In genomic region chr6:53469703-53470102, GRCm38 (mm10) we compare ENCODE assay signal across 26 mouse cellular contexts.
DNase-seq lines count a peak whose midpoint lies in the region; ATAC-seq lines count a peak whose summit lies in the region.
"Had no signal": no experiment of that assay in that cellular context is flagged by ENCODE, and none has a peak within 500 bp of the region (broad histone marks: within the 10 kb centered on the region; RNA-seq: fewer than 3 reads in every experiment).

No protein-coding gene starts in this region.

- H3K4me1 ChIP-seq in lung, embryonic 15.5 days, result peaks cover 18% of the 10 kb centered on the region
- H3K4me1 ChIP-seq in limb, embryonic 10.5 days, result peaks cover 38% of the 10 kb centered on the region
- peaks cover 19% of the 10 kb centered on the region; the same call in 1 of the 2 replicates for H3K4me1 ChIP-seq in stomach, embryonic 14.5 days (ENCODE audit: control insufficient read depth, insufficient read depth, low read length)
- H3K4me1 ChIP-seq: forebrain, embryonic 12.5 days; hindbrain, embryonic 15.5 days; liver, embryonic 15.5 days; midbrain, embryonic 15.5 days; neural tube, embryonic 12.5 days had no signal

- 0 out of 2 replicates have a peak overlapping the region, but pooled peaks have one; percentile 37 for H3K27ac ChIP-seq in lung, embryonic 15.5 days
- peak overlapping the region; percentile 77 for H3K27ac ChIP-seq in limb, embryonic 10.5 days
- H3K27ac ChIP-seq in stomach, embryonic 14.5 days (ENCODE audit: low read length), result no peak overlapping the region
- H3K27ac ChIP-seq: forebrain, embryonic 12.5 days; hindbrain, embryonic 15.5 days; left cerebral cortex, adult 2 months; liver, embryonic 15.5 days; macrophage; midbrain, embryonic 15.5 days; neural tube, embryonic 12.5 days had no signal

- no peaks in the 10 kb centered on the region for H3K9me3 ChIP-seq in lung, embryonic 15.5 days
- H3K9me3 ChIP-seq in limb, embryonic 10.5 days (replicated peaks), result no peaks in the 10 kb centered on the region
- H3K9me3 ChIP-seq in stomach, embryonic 14.5 days (ENCODE audit: control insufficient read depth, low read depth, low read length), result no peaks in the 10 kb centered on the region
- H3K9me3 ChIP-seq: forebrain, embryonic 12.5 days; hindbrain, embryonic 15.5 days; liver, embryonic 15.5 days; midbrain, embryonic 15.5 days; neural tube, embryonic 12.5 days had no signal

- intact Hi-C loops in left cerebral cortex, postnatal 10 days (cut with DNase I), result no loop called here

- no peak overlapping the region for H3K4me3 ChIP-seq in lung, embryonic 15.5 days
- H3K4me3 ChIP-seq in limb, embryonic 10.5 days, result no peak overlapping the region
- no peak overlapping the region for H3K4me3 ChIP-seq in stomach, embryonic 14.5 days (ENCODE audit: low read depth, low read length)
- H3K4me3 ChIP-seq: erythroblast, embryonic 14.5 days; forebrain, embryonic 12.5 days; hindbrain, embryonic 15.5 days; left cerebral cortex, adult 2 months; liver, embryonic 15.5 days; midbrain, embryonic 15.5 days; neural tube, embryonic 12.5 days had no signal

- no peak for DNase-seq in lung, postnatal 14 days
- DNase-seq in limb, embryonic 10.5 days (ENCODE audit: low spot score), result no peak
- DNase-seq in thymus, postnatal 10 days (ENCODE audit: low spot score in 2 of 2), result no peak
- DNase-seq in left cerebral cortex, postnatal 10 days (ENCODE audit: extremely low spot score in 1 of 2, low spot score in 2 of 2), result no peak
- no peak for DNase-seq in retina, embryonic 14.5 days (ENCODE audit: low spot score)
- DNase-seq: adrenal gland, adult 2 months; B cell, adult 2 months; cerebellum, adult 11 months; cerebellum, postnatal 14 days; layer of hippocampus, adult 9-11 months; liver had no signal

- ATAC-seq in lung, embryonic 15.5 days (ENCODE audit: borderline replicate concordance, extremely low read depth, low FRiP score, low TSS enrichment), result no peak
- ATAC-seq in stomach, embryonic 14.5 days (ENCODE audit: insufficient number of reproducible peaks, insufficient read depth, low FRiP score, low read depth), result peak; percentile 14; the same call in 1 of the 2 replicates
- ATAC-seq: intestine, postnatal 0 days; midbrain, embryonic 15.5 days; Patski had no signal

- no peak overlapping the region for H3K9ac ChIP-seq in lung, embryonic 15.5 days
- no peak overlapping the region for H3K9ac ChIP-seq in stomach, embryonic 14.5 days (replicated peaks; ENCODE audit: low read depth, low read length)
- H3K9ac ChIP-seq: forebrain, embryonic 12.5 days; hindbrain, embryonic 15.5 days; liver, embryonic 15.5 days; midbrain, embryonic 15.5 days; neural tube, embryonic 12.5 days had no signal

- H3K27me3 ChIP-seq in lung, embryonic 15.5 days, result no peaks in the 10 kb centered on the region
- no peaks in the 10 kb centered on the region for H3K27me3 ChIP-seq in limb, embryonic 10.5 days (ENCODE audit: low read depth, poor library complexity, severe bottlenecking)
- H3K27me3 ChIP-seq in stomach, embryonic 14.5 days (ENCODE audit: control insufficient read depth, insufficient read depth, low read length), result no peaks in the 10 kb centered on the region
- H3K27me3 ChIP-seq: CH12.LX; forebrain, embryonic 12.5 days; hindbrain, embryonic 15.5 days; liver, embryonic 15.5 days; midbrain, embryonic 15.5 days; neural tube, embryonic 12.5 days; Patski had no signal

- H3K4me2 ChIP-seq in lung, embryonic 15.5 days, result no peak overlapping the region
- H3K4me2 ChIP-seq in stomach, embryonic 14.5 days (replicated peaks; ENCODE audit: low read depth, low read length), result no peak overlapping the region
- H3K4me2 ChIP-seq: forebrain, embryonic 12.5 days; heart, embryonic 11.5 days; hindbrain, embryonic 15.5 days; liver, embryonic 15.5 days; midbrain, embryonic 15.5 days; neural tube, embryonic 12.5 days had no signal

- no peaks in the 10 kb centered on the region for H3K36me3 ChIP-seq in lung, embryonic 15.5 days
- H3K36me3 ChIP-seq in limb, embryonic 10.5 days, result no peaks in the 10 kb centered on the region
- H3K36me3 ChIP-seq in stomach, embryonic 14.5 days (ENCODE audit: control insufficient read depth, insufficient read depth, low read length), result no peaks in the 10 kb centered on the region
- H3K36me3 ChIP-seq: forebrain, embryonic 12.5 days; G1E; hindbrain, embryonic 15.5 days; liver, embryonic 15.5 days; midbrain, embryonic 15.5 days; neural tube, embryonic 12.5 days had no signal

- WGBS in lung, embryonic 15.5 days, result 71% methylated on average over 2 of the region's 2 CpGs
- WGBS in limb, embryonic 10.5 days, result 67% methylated on average over 2 of the region's 2 CpGs
- 56% methylated on average over 2 of the region's 2 CpGs for WGBS in stomach, embryonic 14.5 days
